Mouse (Mus musculus) intestine, postnatal 0 days (tissue): ENCODE measurements around the gene Sh3gl1. TPM values are rescaled to one million over a fixed set of nuclear protein-coding genes. Genes with fewer than 3 reads are reported as not detected.

Source experiments
- ATAC-seq: fragments of 200-750 bp; cut with Nextera tagmentation; 2 replicates; pipeline ENCODE4 v1.8.0; 2017; ENCODE audit warnings: mild to moderate bottlenecking, moderate TSS enrichment, moderate library complexity
- H3K27ac ChIP-seq: fragments of 300-500 bp; sonication (generic); 2 replicates; pipeline ENCODE4 v1.5.1; 2014; ENCODE audit warnings: mild to moderate bottlenecking, low read depth, low read length, moderate library complexity
- H3K27me3 ChIP-seq: fragments of 300-500 bp; sonication (generic); replicated peaks from 2 replicates; pipeline ENCODE4 v1.6.1; 2014; ENCODE audit warnings: low read length, mixed read lengths; ENCODE audit not compliant: control insufficient read depth, insufficient read depth
- H3K36me3 ChIP-seq: fragments of 300-500 bp; sonication (generic); 2 replicates; pipeline ENCODE4 v1.6.1; 2014; ENCODE audit warnings: mild to moderate bottlenecking, moderate library complexity; ENCODE audit not compliant: control insufficient read depth, insufficient read depth
- H3K4me1 ChIP-seq: fragments of 300-500 bp; sonication (generic); replicated peaks from 2 replicates; pipeline ENCODE4 v1.6.1; 2014; ENCODE audit warnings: antibody characterized with exemption, low read length, mixed read lengths; ENCODE audit not compliant: control insufficient read depth, insufficient read depth
- H3K4me2 ChIP-seq: fragments of 300-500 bp; sonication (generic); replicated peaks from 2 replicates; pipeline ENCODE4 v1.6.1; 2014; ENCODE audit warnings: low read depth, mild to moderate bottlenecking, moderate library complexity
- H3K4me3 ChIP-seq: fragments of 300-500 bp; sonication (generic); 2 replicates; pipeline ENCODE4 v1.5.1; 2014; ENCODE audit warnings: low read depth, low read length
- H3K9ac ChIP-seq: fragments of 300-500 bp; sonication (generic); 2 replicates; pipeline ENCODE4 v1.6.1; 2014; ENCODE audit warnings: mild to moderate bottlenecking, low read depth, low read length
- H3K9me3 ChIP-seq: fragments of 300-500 bp; sonication (generic); 2 replicates; pipeline ENCODE4 v1.6.1; 2016; ENCODE audit warnings: mixed run types; ENCODE audit not compliant: control insufficient read depth
- CTCF ChIP-seq: sonication (generic); IDR thresholded peaks from 2 replicates; pipeline ENCODE4 v1.5.1; 2016; ENCODE audit warnings: low read depth, mild to moderate bottlenecking, control low read depth, antibody characterized with exemption, moderate library complexity
- WGBS: fragments of 180-500 bp; shearing (Covaris S2); extraction: QIAGEN DNeasy Blood & Tissue Kit; methylation state at CpG from one replicate; pipeline ENCODE4 v1.1.7; 2014; 5-methylcytosine and 5-hydroxymethylcytosine counted together
- polyA plus RNA-seq: library from polyadenylated mRNA; unstranded; fragments of >200 nt; fragmentation: Nextera tagmentation; extraction: Ambion mirVana; gene quantifications from 2 replicates; pipeline ENCODE4 v1.2.1, GENCODE M21; 2015

Gene Sh3gl1
- polyA plus RNA-seq, 1 experiment from 2014 or later: 97.0 TPM

GRCm38 (mm10) chr17:56018347-56019131, 17.9 kb downstream of the Sh3gl1 start:
- TF ChIP-seq CTCF: peak; percentile 82
- H3K4me2 ChIP-seq: no peak overlapping the region
- H3K4me3 ChIP-seq: no peak overlapping the region
- peaks cover 61% of the 10 kb centered on the region for H3K36me3 ChIP-seq
- ATAC-seq: peak; percentile 60
- WGBS: 70% methylated on average over 20 of the region's 20 CpGs
- H3K9me3 ChIP-seq: no peaks in the 10 kb centered on the region
- no peak overlapping the region for H3K9ac ChIP-seq
- H3K4me1 ChIP-seq: no peaks in the 10 kb centered on the region
- H3K27me3 ChIP-seq: no peaks in the 10 kb centered on the region
- H3K27ac ChIP-seq: no peak overlapping the region

GRCm38 (mm10) chr17:56017848-56018247, 18.6 kb downstream of the Sh3gl1 start:
- Histone ChIP-seq H3K9ac (no peak overlapping the region), H3K36me3 (peaks cover 68% of the 10 kb centered on the region), H3K27me3 (no peaks in the 10 kb centered on the region), H3K9me3 (no peaks in the 10 kb centered on the region), H3K4me1 (no peaks in the 10 kb centered on the region), H3K4me3 (no peak overlapping the region), H3K4me2 (no peak overlapping the region), H3K27ac (no peak overlapping the region)
- no peak for ATAC-seq
- no peak for TF ChIP-seq CTCF
- WGBS: 89% methylated on average over 7 of the region's 7 CpGs

GRCm38 (mm10) chr17:56016793-56017785, 19.3 kb downstream of the Sh3gl1 start:
- no peak for ATAC-seq
- TF ChIP-seq CTCF: no peak
- Histone ChIP-seq H3K4me1 (no peaks in the 10 kb centered on the region), H3K27me3 (no peaks in the 10 kb centered on the region), H3K4me2 (no peak overlapping the region), H3K9me3 (no peaks in the 10 kb centered on the region), H3K36me3 (peaks cover 72% of the 10 kb centered on the region), H3K9ac (no peak overlapping the region), H3K27ac (no peak overlapping the region), H3K4me3 (no peak overlapping the region)
- 73% methylated on average over 15 of the region's 15 CpGs for WGBS

GRCm38 (mm10) chr17:56016382-56016781, 20.1 kb downstream of the Sh3gl1 start:
- no peak for ATAC-seq
- 80% methylated on average over 8 of the region's 8 CpGs for WGBS
- H3K27ac ChIP-seq: no peak overlapping the region
- TF ChIP-seq CTCF: no peak
- H3K9ac ChIP-seq: no peak overlapping the region
- no peaks in the 10 kb centered on the region for H3K27me3 ChIP-seq
- H3K4me1 ChIP-seq: no peaks in the 10 kb centered on the region
- no peaks in the 10 kb centered on the region for H3K9me3 ChIP-seq
- H3K36me3 ChIP-seq: peaks cover 79% of the 10 kb centered on the region
- H3K4me2 ChIP-seq: no peak overlapping the region
- no peak overlapping the region for H3K4me3 ChIP-seq

- Histone ChIP-seq H3K9ac (no peak overlapping the region), H3K27me3 (no peaks in the 10 kb centered on the region), H3K9me3 (no peaks in the 10 kb centered on the region), H3K4me3 (no peak overlapping the region), H3K4me2 (no peak overlapping the region), H3K36me3 (peaks cover 78% of the 10 kb centered on the region), H3K27ac (no peak overlapping the region), H3K4me1 (0 out of 2 replicates have a peak, but pooled peaks cover 2% of the 10 kb centered on the region)
- no peak for ATAC-seq
- TF ChIP-seq CTCF: no peak
- WGBS: 89% methylated on average over 9 of the region's 9 CpGs
Measured at GRCm38 (mm10) chr17:56015293-56015692, 21.1 kb downstream of the Sh3gl1 start.

- Histone ChIP-seq H3K27ac (no peak overlapping the region), H3K9me3 (no peaks in the 10 kb centered on the region), H3K9ac (no peak overlapping the region), H3K4me3 (no peak overlapping the region), H3K27me3 (no peaks in the 10 kb centered on the region), H3K4me1 (peaks cover 11% of the 10 kb centered on the region; the same call in 1 of the 2 replicates), H3K36me3 (peaks cover 41% of the 10 kb centered on the region), H3K4me2 (no peak overlapping the region)
- WGBS: 89% methylated on average over 7 of the region's 7 CpGs
- no peak for TF ChIP-seq CTCF
- no peak for ATAC-seq
Measured at GRCm38 (mm10) chr17:56011441-56011840, 25.0 kb downstream of the Sh3gl1 start.
